Mouse (Mus musculus) forebrain, embryonic 11.5 days (tissue): ENCODE measurements around the gene Samhd1. TPM values are rescaled to one million over a fixed set of nuclear protein-coding genes. Genes with fewer than 3 reads are reported as not detected.
A peak's percentile ranks its signal among the peaks of the same experiment; 100 is the strongest.

Experiments
- ATAC-seq: fragments of 200-750 bp; cut with Nextera tagmentation; replicated peaks from 2 replicates; pipeline ENCODE4 v1.8.0; 2017; ENCODE audit warnings: moderate TSS enrichment; ENCODE audit not compliant: low FRiP score
- DNase-seq: peaks from one replicate; pipeline ENCODE4 v3.0.0-alpha.2; 2017; ENCODE audit warnings: low spot score
- H3K27ac ChIP-seq: fragments of 300-500 bp; sonication (generic); 2 replicates; pipeline ENCODE4 v1.5.1; 2014; ENCODE audit warnings: low read depth, low read length
- H3K27me3 ChIP-seq: fragments of 300-500 bp; sonication (generic); 2 replicates; pipeline ENCODE4 v1.6.1; 2014; ENCODE audit warnings: mild to moderate bottlenecking, low read length, mixed read lengths; ENCODE audit not compliant: control insufficient read depth, insufficient read depth
- H3K36me3 ChIP-seq: fragments of 300-500 bp; sonication (generic); 2 replicates; pipeline ENCODE4 v1.6.1; 2014; ENCODE audit warnings: mild to moderate bottlenecking, low read length, moderate library complexity, mixed read lengths; ENCODE audit not compliant: control insufficient read depth, insufficient read depth
- H3K4me1 ChIP-seq: fragments of 300-500 bp; sonication (generic); replicated peaks from 2 replicates; pipeline ENCODE4 v1.6.1; 2014; ENCODE audit warnings: low read length, mixed read lengths; ENCODE audit not compliant: control insufficient read depth, insufficient read depth
- H3K4me2 ChIP-seq: fragments of 300-500 bp; sonication (generic); 2 replicates; pipeline ENCODE4 v1.6.1; 2014; ENCODE audit warnings: low read depth, mild to moderate bottlenecking, low read length, moderate library complexity, mixed read lengths; ENCODE audit not compliant: severe bottlenecking
- H3K4me3 ChIP-seq: fragments of 300-500 bp; sonication (generic); 2 replicates; pipeline ENCODE4 v1.5.1; 2014; ENCODE audit warnings: low read depth, low read length
- H3K9ac ChIP-seq: fragments of 300-500 bp; sonication (generic); 2 replicates; pipeline ENCODE4 v1.6.1; 2014; ENCODE audit warnings: low read length
- H3K9me3 ChIP-seq: fragments of 300-500 bp; sonication (generic); 2 replicates; pipeline ENCODE4 v1.6.1; 2016; ENCODE audit warnings: low read length, mixed read lengths; ENCODE audit not compliant: control insufficient read depth
- WGBS: fragments of 180-500 bp; shearing (Covaris S2); extraction: QIAGEN DNeasy Blood & Tissue Kit; methylation state at CpG from one replicate; pipeline ENCODE4 v1.1.7; 2014; 5-methylcytosine and 5-hydroxymethylcytosine counted together
- polyA plus RNA-seq: library from polyadenylated mRNA; unstranded; fragments of >200 nt; fragmentation: Nextera tagmentation; extraction: Ambion mirVana; gene quantifications from 2 replicates; pipeline ENCODE4 v1.2.1, GENCODE M21; 2014

Samhd1 gene
- polyA plus RNA-seq, 1 experiment from 2014 or later = 25.6 TPM

GRCm38 (mm10) chr2:157054297-157054696 lies 80.8 kb downstream of the Samhd1 start:
- no peak for ATAC-seq
- Histone ChIP-seq H3K27me3 (no peaks in the 10 kb centered on the region), H3K9ac (no peak overlapping the region), H3K4me2 (no peak overlapping the region), H3K36me3 (no peaks in the 10 kb centered on the region; the same call in 1 of the 2 replicates), H3K9me3 (no peaks in the 10 kb centered on the region), H3K4me3 (no peak overlapping the region), H3K27ac (no peak overlapping the region), H3K4me1 (peaks cover 12% of the 10 kb centered on the region)
- no peak for DNase-seq
- WGBS = 90% methylated on average over 8 of the region's 8 CpGs

GRCm38 (mm10) chr2:157053787-157054186 lies 81.3 kb downstream of the Samhd1 start:
- H3K36me3 ChIP-seq = no peaks in the 10 kb centered on the region; the same call in 1 of the 2 replicates
- WGBS = 73% methylated on average over 4 of the region's 4 CpGs
- ATAC-seq = no peak

GRCm38 (mm10) chr2:157053124-157053523 lies 81.9 kb downstream of the Samhd1 start:
- Histone ChIP-seq H3K4me1 (peaks cover under 1% of the 10 kb centered on the region; the same call in 1 of the 2 replicates), H3K4me3 (no peak overlapping the region), H3K9ac (no peak overlapping the region), H3K27ac (no peak overlapping the region), H3K9me3 (no peaks in the 10 kb centered on the region), H3K4me2 (no peak overlapping the region), H3K27me3 (no peaks in the 10 kb centered on the region), H3K36me3 (no peaks in the 10 kb centered on the region; the same call in 1 of the 2 replicates)
- 94% methylated on average over 5 of the region's 5 CpGs for WGBS
- DNase-seq (no peak), ATAC-seq (no peak)

More at GRCm38 (mm10) chr2:157053787-157054186, 81.3 kb downstream of the Samhd1 start:
- H3K4me3 ChIP-seq = no peak overlapping the region
- no peaks in the 10 kb centered on the region for H3K27me3 ChIP-seq
- H3K9ac ChIP-seq = no peak overlapping the region
- no peaks in the 10 kb centered on the region for H3K9me3 ChIP-seq
- DNase-seq = no peak
- H3K4me2 ChIP-seq = no peak overlapping the region
- peaks cover 7% of the 10 kb centered on the region; the same call in 1 of the 2 replicates for H3K4me1 ChIP-seq
- H3K27ac ChIP-seq = no peak overlapping the region

GRCm38 (mm10) chr2:157052448-157052847 lies 82.6 kb downstream of the Samhd1 start:
- no peaks in the 10 kb centered on the region; the same call in 1 of the 2 replicates for H3K4me1 ChIP-seq

GRCm38 (mm10) chr2:157049831-157050243 lies 85.2 kb downstream of the Samhd1 start:
- H3K4me3 ChIP-seq = no peak overlapping the region
- H3K4me2 ChIP-seq = no peak overlapping the region
- no peak overlapping the region for H3K9ac ChIP-seq
- no peaks in the 10 kb centered on the region for H3K4me1 ChIP-seq
- H3K36me3 ChIP-seq = peaks cover 3% of the 10 kb centered on the region
- DNase-seq = no peak
- peak; percentile 36; the same call in 1 of the 2 replicates for ATAC-seq
- H3K27ac ChIP-seq = peak overlapping the region; percentile 19; the same call in 1 of the 2 replicates
- 67% methylated on average over 8 of the region's 8 CpGs for WGBS
- no peaks in the 10 kb centered on the region for H3K27me3 ChIP-seq
- no peaks in the 10 kb centered on the region for H3K9me3 ChIP-seq

More at GRCm38 (mm10) chr2:157052448-157052847, 82.6 kb downstream of the Samhd1 start:
- 82% methylated on average over 8 of the region's 8 CpGs for WGBS
- Histone ChIP-seq H3K27me3 (no peaks in the 10 kb centered on the region), H3K4me2 (no peak overlapping the region), H3K27ac (no peak overlapping the region), H3K36me3 (no peaks in the 10 kb centered on the region; the same call in 1 of the 2 replicates), H3K9me3 (no peaks in the 10 kb centered on the region), H3K4me3 (no peak overlapping the region), H3K9ac (no peak overlapping the region)
- DNase-seq (no peak), ATAC-seq (no peak)

GRCm38 (mm10) chr2:157048395-157049181 lies 86.5 kb downstream of the Samhd1 start:
- WGBS = 92% methylated on average over 13 of the region's 13 CpGs
- Histone ChIP-seq H3K27me3 (no peaks in the 10 kb centered on the region), H3K4me1 (no peaks in the 10 kb centered on the region), H3K9me3 (no peaks in the 10 kb centered on the region; the same call in 1 of the 2 replicates), H3K9ac (no peak overlapping the region), H3K4me2 (no peak overlapping the region), H3K27ac (no peak overlapping the region), H3K36me3 (peaks cover 7% of the 10 kb centered on the region), H3K4me3 (no peak overlapping the region)
- DNase-seq (no peak), ATAC-seq (no peak)

Other genes with a start within 250 kb of the Samhd1 start
- gene Sla2, start 248.1 kb downstream of the Samhd1 start, polyA plus RNA-seq = 0.73 and 0.83 TPM in 2 replicates
- gene Ndrg3, start 143.2 kb downstream of the Samhd1 start, polyA plus RNA-seq = 51.1 and 51.5 TPM in 2 replicates
- 59.1 and 64.4 TPM in 2 replicates for gene Dsn1, start 128.1 kb downstream of the Samhd1 start, polyA plus RNA-seq
- 8.1 and 8.2 TPM in 2 replicates for gene Soga1, start 56.0 kb downstream of the Samhd1 start, polyA plus RNA-seq
- gene Tldc2, start 48.2 kb downstream of the Samhd1 start, polyA plus RNA-seq = not detected in 2 replicates
- gene Rbl1, start 69.3 kb upstream of the Samhd1 start, polyA plus RNA-seq = 41.3 and 43.2 TPM in 2 replicates
- gene Rpn2, start 143.8 kb upstream of the Samhd1 start, polyA plus RNA-seq = 272 and 277 TPM in 2 replicates
- 0.48 and 1.1 TPM in 2 replicates for gene Mroh8, start 144.3 kb upstream of the Samhd1 start, polyA plus RNA-seq
- gene Ghrh, start 212.2 kb upstream of the Samhd1 start, polyA plus RNA-seq = 0.83 and 1.5 TPM in 2 replicates
- gene Manbal, start 232.3 kb upstream of the Samhd1 start, polyA plus RNA-seq = 31.0 and 34.8 TPM in 2 replicates